Mouse (Mus musculus) adrenal gland, postnatal 14 days (tissue): ENCODE measurements at regions not wholly inside any gene's neighbourhood (a gene's known extent, or its start where the extent isn't known, plus 50 kb on each side); places are given as distances from the start of the nearest gene placed in this dataset.

Source experiments
- DNase-seq: peaks from one replicate; pipeline ENCODE4 v3.0.0; 2021; ENCODE audit warnings: mixed read lengths

- DNase-seq: no peak
Measured at GRCm38 (mm10) chr5:33512253-33512884, 78.6 kb upstream of the Nkx1-1 start.

- no peak for DNase-seq
Measured at GRCm38 (mm10) chr5:33511529-33512252, 77.9 kb upstream of the Nkx1-1 start.

- DNase-seq: no peak
Measured at GRCm38 (mm10) chr5:33505786-33506185, 72.0 kb upstream of the Nkx1-1 start.

- DNase-seq: no peak
Measured at GRCm38 (mm10) chr5:33501735-33502495, 68.1 kb upstream of the Nkx1-1 start.

- no peak for DNase-seq
Measured at GRCm38 (mm10) chr5:33501211-33501610, 67.4 kb upstream of the Nkx1-1 start.

GRCm38 (mm10) chr5:33495900-33496529 is 62.2 kb upstream of the Nkx1-1 start:
- DNase-seq: peak; percentile 91

GRCm38 (mm10) chr5:33495276-33495675 is 61.5 kb upstream of the Nkx1-1 start:
- no peak for DNase-seq

GRCm38 (mm10) chr5:33492604-33493315 is 59.0 kb upstream of the Nkx1-1 start:
- DNase-seq: no peak

- no peak for DNase-seq
Measured at GRCm38 (mm10) chr5:33489286-33489685, 55.5 kb upstream of the Nkx1-1 start.

- DNase-seq: no peak
Measured at GRCm38 (mm10) chr5:33488152-33488561, 54.4 kb upstream of the Nkx1-1 start.

- DNase-seq: no peak
Measured at GRCm38 (mm10) chr5:33485765-33486164, 52.0 kb upstream of the Nkx1-1 start.
